Mouse (Mus musculus) kidney, embryonic 15.5 days (tissue): Measurements from ENCODE around the gene Abl2. TPM values are rescaled to one million over a fixed set of nuclear protein-coding genes. Genes with fewer than 3 reads are reported as not detected.

Source experiments
- ATAC-seq: fragments of 200-750 bp; cut with Nextera tagmentation; replicated peaks from 2 replicates; pipeline ENCODE4 v1.8.0; 2017; ENCODE audit warnings: moderate TSS enrichment; ENCODE audit not compliant: low FRiP score
- H3K27ac ChIP-seq: fragments of 300-500 bp; sonication (generic); 2 replicates; pipeline ENCODE4 v1.5.1; 2015; ENCODE audit warnings: mild to moderate bottlenecking, inconsistent platforms
- H3K27me3 ChIP-seq: fragments of 300-500 bp; sonication (generic); 2 replicates; pipeline ENCODE4 v1.6.1; 2015; ENCODE audit warnings: inconsistent platforms
- H3K36me3 ChIP-seq: fragments of 300-500 bp; sonication (generic); 2 replicates; pipeline ENCODE4 v1.6.1; 2015; ENCODE audit warnings: inconsistent platforms
- H3K4me1 ChIP-seq: fragments of 300-500 bp; sonication (generic); 2 replicates; pipeline ENCODE4 v1.6.1; 2015; ENCODE audit warnings: inconsistent platforms
- H3K4me2 ChIP-seq: fragments of 300-500 bp; sonication (generic); 2 replicates; pipeline ENCODE4 v1.6.1; 2015; ENCODE audit warnings: moderate library complexity, mild to moderate bottlenecking, inconsistent platforms
- H3K4me3 ChIP-seq: fragments of 300-500 bp; sonication (generic); replicated peaks from 2 replicates; pipeline ENCODE4 v1.5.1; 2015; ENCODE audit warnings: mild to moderate bottlenecking, inconsistent platforms
- H3K9ac ChIP-seq: fragments of 300-500 bp; sonication (generic); 2 replicates; pipeline ENCODE4 v1.6.1; 2015; ENCODE audit warnings: mild to moderate bottlenecking, inconsistent platforms
- H3K9me3 ChIP-seq: fragments of 300-500 bp; sonication (generic); replicated peaks from 2 replicates; pipeline ENCODE4 v1.6.1; 2016; ENCODE audit warnings: inconsistent platforms
- WGBS: fragments of 180-500 bp; shearing (Covaris S2); methylation state at CpG from one replicate; pipeline ENCODE4 v1.1.7; 2015; ENCODE audit warnings: mixed read lengths; 5-methylcytosine and 5-hydroxymethylcytosine counted together
- polyA plus RNA-seq: library from polyadenylated mRNA; unstranded; fragments of >200 nt; fragmentation: Nextera tagmentation; extraction: Ambion mirVana; gene quantifications from 2 replicates; pipeline ENCODE4 v1.2.1, GENCODE M21; 2015

Gene Abl2
- polyA plus RNA-seq, 1 experiment from 2014 or later = 5.2 TPM

GRCm38 (mm10) chr1:156676596-156676995 is 118.0 kb downstream of the Abl2 start:
- 80% methylated on average over 5 of the region's 5 CpGs for WGBS
- ATAC-seq = no peak
- no peak overlapping the region for H3K4me2 ChIP-seq
- H3K4me3 ChIP-seq = no peak overlapping the region
- no peaks in the 10 kb centered on the region for H3K9me3 ChIP-seq
- no peaks in the 10 kb centered on the region for H3K27me3 ChIP-seq
- H3K4me1 ChIP-seq = peaks cover 20% of the 10 kb centered on the region
- no peak overlapping the region for H3K9ac ChIP-seq
- peaks cover 26% of the 10 kb centered on the region for H3K36me3 ChIP-seq
- H3K27ac ChIP-seq = no peak overlapping the region

- WGBS = 80% methylated on average over 3 of the region's 3 CpGs
- no peak for ATAC-seq
- H3K4me1 ChIP-seq = peaks cover 20% of the 10 kb centered on the region
These were observed 118.6 kb downstream of the Abl2 start for GRCm38 (mm10) chr1:156677230-156677629.

GRCm38 (mm10) chr1:156679599-156679998 is 121.0 kb downstream of the Abl2 start:
- peaks cover 5% of the 10 kb centered on the region; the same call in 1 of the 2 replicates for H3K4me1 ChIP-seq
- H3K27ac ChIP-seq = no peak overlapping the region
- peaks cover 46% of the 10 kb centered on the region for H3K36me3 ChIP-seq
- no peak overlapping the region for H3K4me3 ChIP-seq
- no peaks in the 10 kb centered on the region for H3K9me3 ChIP-seq
- H3K27me3 ChIP-seq = no peaks in the 10 kb centered on the region
- H3K9ac ChIP-seq = no peak overlapping the region
- H3K4me2 ChIP-seq = no peak overlapping the region
- no peak for ATAC-seq
- 78% methylated on average over 9 of the region's 9 CpGs for WGBS

More at GRCm38 (mm10) chr1:156677230-156677629, 118.6 kb downstream of the Abl2 start:
- Histone ChIP-seq H3K36me3 (peaks cover 30% of the 10 kb centered on the region), H3K4me3 (no peak overlapping the region), H3K9ac (no peak overlapping the region), H3K27ac (no peak overlapping the region), H3K9me3 (no peaks in the 10 kb centered on the region), H3K27me3 (no peaks in the 10 kb centered on the region), H3K4me2 (no peak overlapping the region)

GRCm38 (mm10) chr1:156686025-156686661 is 127.6 kb downstream of the Abl2 start:
- H3K9ac ChIP-seq = no peak overlapping the region
- no peaks in the 10 kb centered on the region for H3K27me3 ChIP-seq
- peak overlapping the region; percentile 81 for H3K27ac ChIP-seq
- WGBS = 40% methylated on average over 7 of the region's 7 CpGs
- peaks cover 25% of the 10 kb centered on the region for H3K4me1 ChIP-seq
- H3K4me2 ChIP-seq = no peak overlapping the region
- H3K36me3 ChIP-seq = peaks cover 81% of the 10 kb centered on the region
- no peaks in the 10 kb centered on the region for H3K9me3 ChIP-seq
- ATAC-seq = peak; percentile 86
- H3K4me3 ChIP-seq = no peak overlapping the region

Other genes with a start within 250 kb of the Abl2 start
- 31.1 and 33.6 TPM in 2 replicates for gene Nphs2, start 248.1 kb upstream of the Abl2 start, polyA plus RNA-seq
- 847 and 878 TPM in 2 replicates for gene Gm2000, start 192.7 kb upstream of the Abl2 start, polyA plus RNA-seq
- 0.22 and 0.67 TPM in 2 replicates for gene Axdnd1, start 137.6 kb upstream of the Abl2 start, polyA plus RNA-seq
- gene Soat1, start 84.5 kb upstream of the Abl2 start, polyA plus RNA-seq = 40.2 and 52.1 TPM in 2 replicates
- 0.42 and 0.72 TPM in 2 replicates for gene Gm10031, start 34.8 kb upstream of the Abl2 start, polyA plus RNA-seq
- gene Tor3a, start 115.6 kb downstream of the Abl2 start, polyA plus RNA-seq = 16.8 and 17.8 TPM in 2 replicates
- 32.0 and 33.5 TPM in 2 replicates for gene Fam20b, start 160.3 kb downstream of the Abl2 start, polyA plus RNA-seq